Mouse (Mus musculus): Measurements from ENCODE around the gene Gpatch3.

The Gpatch3 gene

DNA sequence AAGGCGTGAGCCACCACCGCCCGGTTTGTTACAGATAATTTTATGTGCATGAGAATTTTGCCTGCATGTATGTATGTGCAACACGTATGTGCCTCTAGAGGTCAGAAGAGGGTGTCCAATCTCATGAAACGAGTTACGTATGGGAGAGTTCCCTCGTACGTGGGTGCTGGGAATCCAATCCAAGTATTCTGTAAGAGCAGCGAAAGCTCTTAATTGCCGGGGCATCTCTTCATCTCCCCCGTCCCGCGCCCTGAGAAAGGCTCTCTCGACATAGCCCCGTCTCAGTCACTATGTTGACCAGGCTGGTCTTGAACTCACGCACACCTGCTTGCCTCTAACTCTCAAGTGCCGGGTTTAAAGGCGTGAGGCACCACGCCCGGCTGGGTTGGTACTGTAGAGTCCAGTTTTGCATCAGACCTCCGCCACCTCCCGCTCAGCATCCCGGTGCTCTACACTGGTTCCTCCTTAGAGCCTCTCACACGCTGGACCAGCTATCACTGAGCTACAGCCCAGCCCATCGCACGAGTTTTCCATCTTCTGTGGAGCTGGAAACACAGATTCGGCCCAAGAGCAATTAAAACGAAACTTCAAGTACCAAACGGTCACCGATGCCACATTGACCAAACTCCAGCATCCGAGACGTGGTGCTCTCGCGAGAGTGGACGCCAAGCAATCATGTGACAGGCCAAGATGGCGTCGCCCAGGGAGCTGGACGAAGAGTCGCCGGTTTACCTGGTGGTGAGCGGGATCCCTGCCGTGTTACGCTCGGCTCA, at the start of gene Gpatch3:
TSS of gene Gpatch3 (plus strand) at position 676 of the 773 bp plus-strand sequence.
- peak; percentile 92 for DNase-seq (ENCODE audit: low spot score)

GRCm38 (mm10) chr4:133527788-133528187, 46.8 kb upstream of the Gpatch3 start:
- DNase-seq (ENCODE audit: low spot score) = no peak

- no peak for DNase-seq (ENCODE audit: low spot score)
Measured at GRCm38 (mm10) chr4:133532777-133533176, 41.8 kb upstream of the Gpatch3 start.

GRCm38 (mm10) chr4:133536081-133536480, 38.5 kb upstream of the Gpatch3 start:
- no peak for DNase-seq (ENCODE audit: low spot score)

- no peak for DNase-seq (ENCODE audit: low spot score)
Measured at GRCm38 (mm10) chr4:133536652-133537051, 37.9 kb upstream of the Gpatch3 start.

- DNase-seq (ENCODE audit: low spot score) = peak; percentile 96
Measured at GRCm38 (mm10) chr4:133545272-133546231, 29.0 kb upstream of the Gpatch3 start, which contains the start of gene Nudc. Nudc (minus strand) TSS chr4:133545996.

GRCm38 (mm10) chr4:133552029-133552428, 22.5 kb upstream of the Gpatch3 start:
- DNase-seq (ENCODE audit: low spot score) = no peak

DNA sequence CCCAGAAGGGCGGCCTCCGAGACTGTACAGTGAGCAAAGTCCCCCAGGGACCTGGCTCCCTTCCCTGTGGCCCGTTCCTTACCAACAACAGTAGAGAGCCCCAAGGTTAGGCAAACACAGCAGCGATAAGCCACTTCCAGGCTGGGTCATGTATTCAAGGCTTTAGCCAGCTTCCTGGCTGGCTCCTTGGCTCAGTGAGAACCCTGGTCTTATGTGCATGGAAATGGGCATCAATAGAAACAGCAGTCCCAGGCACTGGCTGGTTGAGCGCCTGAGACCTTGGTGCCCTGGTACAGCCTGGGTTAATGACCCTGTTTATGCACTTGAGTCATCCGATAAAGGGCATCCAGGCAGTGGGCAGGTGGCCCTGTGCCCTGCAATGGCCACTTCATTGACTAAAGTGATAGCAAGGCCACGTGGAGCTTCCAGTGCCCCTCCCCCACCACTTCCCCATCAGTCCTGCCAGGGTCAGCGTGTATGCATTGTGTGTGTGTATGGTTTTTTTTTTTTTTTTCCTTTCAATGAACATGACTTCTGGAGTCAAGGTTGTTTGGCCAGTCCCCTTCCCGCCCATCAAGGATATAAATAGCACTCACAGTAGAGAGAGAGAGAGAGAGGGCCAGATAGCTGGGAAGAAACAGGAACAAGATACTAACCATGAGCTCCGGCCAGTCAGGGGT, 21.6 kb upstream of the Gpatch3 start, which contains the start of gene Nr0b2:
TSS of gene Nr0b2 (plus strand) at position 609 of the 680 bp plus-strand sequence.
- no peak for DNase-seq (ENCODE audit: low spot score)

- DNase-seq (ENCODE audit: low spot score) = no peak
Measured at GRCm38 (mm10) chr4:133553448-133554330, 20.9 kb upstream of the Gpatch3 start.

- DNase-seq (ENCODE audit: low spot score) = no peak
Measured at GRCm38 (mm10) chr4:133557041-133557717, 17.4 kb upstream of the Gpatch3 start.

GRCm38 (mm10) chr4:133559846-133560245, 14.7 kb upstream of the Gpatch3 start:
- no peak for DNase-seq (ENCODE audit: low spot score)

- DNase-seq (ENCODE audit: low spot score) = no peak
Measured at GRCm38 (mm10) chr4:133561622-133562021, 12.9 kb upstream of the Gpatch3 start.

DNA sequence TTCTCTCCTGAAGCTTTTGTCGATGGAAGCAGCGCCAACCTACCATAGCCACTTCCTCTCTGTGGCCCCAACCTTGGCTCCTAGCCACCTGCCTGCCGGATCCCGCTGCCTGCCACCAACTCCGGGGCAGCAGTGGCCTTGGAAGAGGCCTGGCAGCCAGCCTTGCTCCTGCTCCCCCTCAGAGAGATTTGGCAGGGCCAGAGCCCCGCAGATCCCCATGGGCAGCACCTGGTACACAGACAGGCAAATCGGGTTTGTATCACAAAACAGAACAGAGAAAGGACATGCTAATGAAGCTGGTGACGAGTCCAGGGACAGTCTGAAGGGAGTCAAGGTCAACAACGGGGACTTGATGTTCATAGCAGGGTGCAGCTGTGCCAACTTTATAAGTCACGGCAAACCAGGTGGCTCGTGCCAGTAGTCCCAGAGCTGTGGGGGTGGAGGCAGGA, 11.4 kb upstream of the Gpatch3 start:
- DNase-seq (ENCODE audit: low spot score) = peak; percentile 86

DNA sequence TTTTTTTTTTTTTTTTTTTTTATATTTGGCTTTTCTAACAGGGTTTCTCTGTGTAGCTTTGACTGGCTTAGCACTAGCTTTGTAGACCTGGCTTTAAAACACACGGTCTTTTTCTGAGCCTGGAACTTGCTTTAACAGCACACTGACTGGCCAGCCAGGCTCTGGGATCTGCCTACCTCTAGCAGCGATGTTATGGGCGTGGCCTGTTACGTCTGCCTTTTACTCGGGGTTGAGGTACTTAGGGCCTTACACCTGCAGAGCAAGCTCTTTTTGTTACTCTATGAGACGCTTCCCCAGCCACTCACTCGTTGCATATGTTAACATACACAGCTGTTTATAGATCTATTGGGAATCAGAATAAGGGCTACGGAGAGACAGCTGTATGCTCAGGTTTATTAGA, 7.3 kb upstream of the Gpatch3 start:
- no peak for DNase-seq (ENCODE audit: low spot score)

DNA sequence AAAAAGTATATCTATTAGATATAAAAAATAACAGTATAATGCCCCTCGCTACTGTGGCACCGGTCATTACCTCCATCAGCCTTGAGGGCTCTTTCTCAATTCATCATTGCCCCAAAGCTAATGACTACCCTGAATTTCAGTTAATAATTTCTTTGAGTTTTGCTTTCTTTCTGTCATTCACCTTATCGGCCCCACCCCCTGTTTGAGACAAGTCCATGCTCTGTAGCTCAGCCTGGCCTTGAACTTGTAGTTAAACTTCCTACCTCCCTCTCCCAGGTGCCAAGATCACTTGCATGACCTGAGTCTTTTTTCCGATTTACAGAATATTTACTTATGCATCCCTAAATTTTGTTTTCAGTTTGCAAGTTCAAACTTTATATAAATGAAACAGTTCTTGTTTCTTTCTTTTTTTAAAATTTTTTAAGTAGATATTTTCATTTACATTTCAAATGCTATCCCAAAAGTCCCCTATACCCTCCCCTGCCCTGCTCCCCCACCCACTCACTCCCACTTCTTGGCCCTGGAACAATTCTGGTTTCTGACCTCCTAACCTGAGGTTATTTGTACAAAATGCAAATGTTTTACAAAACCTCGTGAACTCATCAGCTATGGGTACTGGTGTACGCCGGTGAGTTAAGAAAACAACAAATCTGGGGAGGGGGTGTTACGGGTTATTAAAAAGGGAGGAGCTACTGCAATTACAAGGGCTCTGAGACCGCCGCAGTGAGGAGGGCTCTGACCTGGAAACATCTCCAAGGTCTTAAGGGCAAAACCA, 5.1 kb upstream of the Gpatch3 start:
- DNase-seq (ENCODE audit: low spot score) = no peak

- no peak for DNase-seq (ENCODE audit: low spot score)
Measured at GRCm38 (mm10) chr4:133570066-133570466, 4.5 kb upstream of the Gpatch3 start.

GRCm38 (mm10) chr4:133574843-133575202, 278 bp downstream of the Gpatch3 start:
- no peak for DNase-seq (ENCODE audit: low spot score)

GRCm38 (mm10) chr4:133577983-133578382, 3.4 kb downstream of the Gpatch3 start:
- no peak for DNase-seq (ENCODE audit: low spot score)

GRCm38 (mm10) chr4:133583690-133584058, 9.1 kb downstream of the Gpatch3 start:
- DNase-seq (ENCODE audit: low spot score) = no peak
